Mouse (Mus musculus): ENCODE data around the gene Cutal. TPM values are rescaled to one million over a fixed set of nuclear protein-coding genes. Genes with fewer than 3 reads are reported as not detected.

Gene Cutal
- polyA plus RNA-seq, 1 experiment, result 0.02 TPM

DNA sequence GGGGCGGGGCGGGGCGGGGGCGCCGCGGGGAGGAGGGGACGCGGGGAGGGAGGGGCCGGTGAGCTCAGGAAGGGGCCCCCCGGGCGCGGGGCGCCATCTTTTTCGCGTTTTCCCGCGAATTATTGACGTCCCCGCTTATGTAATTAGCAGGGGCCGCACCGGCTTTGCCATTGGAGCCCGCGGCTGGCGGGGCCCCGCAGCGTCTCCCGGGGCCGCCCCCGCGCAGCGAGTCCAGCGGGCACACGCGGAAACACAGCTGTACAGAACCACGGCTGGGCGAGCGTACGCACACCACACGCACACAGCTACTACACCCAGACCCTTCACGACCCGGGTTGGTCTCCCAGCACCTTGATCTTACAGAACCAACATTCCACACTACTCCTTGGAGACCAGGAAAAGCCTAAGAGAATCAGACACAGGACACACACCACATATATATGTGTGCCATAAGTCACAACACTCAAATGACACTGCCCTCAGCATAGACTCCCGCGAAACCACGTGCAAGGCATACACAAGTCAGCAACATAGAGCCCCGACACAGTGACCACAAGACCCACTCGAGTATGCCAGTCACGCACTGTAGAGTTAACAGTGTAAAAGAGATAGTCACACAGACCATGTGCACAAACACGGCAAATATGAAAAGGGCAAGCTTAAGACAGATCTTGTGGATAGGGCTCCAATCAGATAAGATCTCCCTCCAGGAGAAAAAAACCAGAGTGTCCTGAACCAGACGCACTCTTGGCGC is 40.0 kb downstream of the Cutal start:
- TF ChIP-seq MYOD1 (IDR thresholded peaks at IDR 0.05; ENCODE audit: control insufficient read depth, insufficient read length, low read depth), result no peak
- no peak for TF ChIP-seq CTCF (IDR thresholded peaks at IDR 0.05; ENCODE audit: control insufficient read depth, insufficient read depth, insufficient read length)
- TF ChIP-seq MAX (IDR thresholded peaks at IDR 0.05), result no peak
- no peak for TF ChIP-seq FOSL1 (IDR thresholded peaks at IDR 0.05; ENCODE audit: insufficient read depth, low read length, poor library complexity, severe bottlenecking)
- no peak for TF ChIP-seq MYOG (IDR thresholded peaks at IDR 0.05; ENCODE audit: control insufficient read depth, extremely low read depth, insufficient read length)
- TF ChIP-seq CEBPB (IDR thresholded peaks at IDR 0.05; ENCODE audit: low read depth), result no peak
- no peak for TF ChIP-seq USF1 (IDR thresholded peaks at IDR 0.05; ENCODE audit: low read depth)
- no peaks in the 10 kb centered on the region for H3K27me3 ChIP-seq (ENCODE audit: control insufficient read depth, insufficient read depth, insufficient read length)

DNA sequence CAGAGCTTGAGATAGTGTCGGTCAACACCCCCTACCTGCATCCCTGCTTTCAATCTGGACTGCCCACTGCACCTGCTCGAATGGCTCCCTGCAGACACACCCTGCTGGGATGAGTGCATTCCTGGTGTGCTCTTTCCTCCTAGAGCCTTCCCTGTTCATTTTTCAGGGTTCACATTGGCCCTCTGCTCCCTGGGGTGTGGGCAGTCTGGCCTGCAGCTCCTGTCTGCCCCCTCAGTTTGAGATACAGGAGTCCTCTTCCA is 40.6 kb downstream of the Cutal start:
- Histone ChIP-seq H3K4me3 (ENCODE audit: insufficient read depth, poor library complexity, severe bottlenecking) (no peak overlapping the region), H3K79me3 (ENCODE audit: low read depth) (no peaks in the 10 kb centered on the region), H3K36me3 (ENCODE audit: control insufficient read depth, insufficient read depth) (peaks cover 21% of the 10 kb centered on the region), H3K27me3 (ENCODE audit: control insufficient read depth, insufficient read depth, insufficient read length) (no peaks in the 10 kb centered on the region), H3ac (ENCODE audit: control insufficient read depth, insufficient read length, low read depth) (no peak overlapping the region), H3K79me2 (ENCODE audit: control insufficient read depth, insufficient read depth) (no peaks in the 10 kb centered on the region)
- TF ChIP-seq MAX (IDR thresholded peaks at IDR 0.05) (no peak), USF1 (IDR thresholded peaks at IDR 0.05; ENCODE audit: low read depth) (no peak), MYOG (IDR thresholded peaks at IDR 0.05; ENCODE audit: control insufficient read depth, extremely low read depth, insufficient read length) (no peak), CEBPB (IDR thresholded peaks at IDR 0.05; ENCODE audit: low read depth) (no peak), CTCF (IDR thresholded peaks at IDR 0.05; ENCODE audit: control insufficient read depth, insufficient read depth, insufficient read length) (no peak), FOSL1 (IDR thresholded peaks at IDR 0.05; ENCODE audit: insufficient read depth, low read length, poor library complexity, severe bottlenecking) (no peak), MYOD1 (IDR thresholded peaks at IDR 0.05; ENCODE audit: control insufficient read depth, insufficient read length, low read depth) (no peak)

More for the DNA sequence above, 40.0 kb downstream of the Cutal start:
- Histone ChIP-seq H3K4me3 (ENCODE audit: insufficient read depth, poor library complexity, severe bottlenecking) (peak overlapping the region; percentile 71), H3ac (ENCODE audit: control insufficient read depth, insufficient read length, low read depth) (peak overlapping the region; percentile 12), H3K79me3 (ENCODE audit: low read depth) (no peaks in the 10 kb centered on the region), H3K79me2 (ENCODE audit: control insufficient read depth, insufficient read depth) (no peaks in the 10 kb centered on the region), H3K36me3 (ENCODE audit: control insufficient read depth, insufficient read depth) (peaks cover 26% of the 10 kb centered on the region)

- TF ChIP-seq USF1 (IDR thresholded peaks at IDR 0.05; ENCODE audit: low read depth) (no peak), MYOG (IDR thresholded peaks at IDR 0.05; ENCODE audit: control insufficient read depth, extremely low read depth, insufficient read length) (no peak)
- Histone ChIP-seq H3K4me3 (ENCODE audit: insufficient read depth, poor library complexity, severe bottlenecking) (no peak overlapping the region), H3K27me3 (ENCODE audit: control insufficient read depth, insufficient read depth, insufficient read length) (no peaks in the 10 kb centered on the region), H3K36me3 (ENCODE audit: control insufficient read depth, insufficient read depth) (peaks cover 17% of the 10 kb centered on the region), H3ac (ENCODE audit: control insufficient read depth, insufficient read length, low read depth) (no peak overlapping the region), H3K79me2 (ENCODE audit: control insufficient read depth, insufficient read depth) (no peaks in the 10 kb centered on the region), H3K79me3 (ENCODE audit: low read depth) (no peaks in the 10 kb centered on the region)
Measured at GRCm38 (mm10) chr2:34915103-34915502, 40.9 kb downstream of the Cutal start.

- H3K4me3 ChIP-seq (ENCODE audit: insufficient read depth, poor library complexity, severe bottlenecking), result no peak overlapping the region
- TF ChIP-seq MYOD1 (IDR thresholded peaks at IDR 0.05; ENCODE audit: control insufficient read depth, insufficient read length, low read depth), result peak; percentile 90
- TF ChIP-seq USF1 (IDR thresholded peaks at IDR 0.05; ENCODE audit: low read depth), result peak; percentile 17
- no peak for TF ChIP-seq CEBPB (IDR thresholded peaks at IDR 0.05; ENCODE audit: low read depth)
- no peaks in the 10 kb centered on the region for H3K79me2 ChIP-seq (ENCODE audit: control insufficient read depth, insufficient read depth)
- H3ac ChIP-seq (ENCODE audit: control insufficient read depth, insufficient read length, low read depth), result no peak overlapping the region
- no peaks in the 10 kb centered on the region for H3K27me3 ChIP-seq (ENCODE audit: control insufficient read depth, insufficient read depth, insufficient read length)
- H3K36me3 ChIP-seq (ENCODE audit: control insufficient read depth, insufficient read depth), result no peaks in the 10 kb centered on the region
- no peaks in the 10 kb centered on the region for H3K79me3 ChIP-seq (ENCODE audit: low read depth)
Measured at GRCm38 (mm10) chr2:34920144-34920543, 45.9 kb downstream of the Cutal start.

GRCm38 (mm10) chr2:34922729-34923128 is 48.5 kb downstream of the Cutal start:
- no peaks in the 10 kb centered on the region for H3K79me3 ChIP-seq (ENCODE audit: low read depth)

GRCm38 (mm10) chr2:34927320-34927719 is 53.1 kb downstream of the Cutal start:
- no peaks in the 10 kb centered on the region for H3K36me3 ChIP-seq (ENCODE audit: control insufficient read depth, insufficient read depth)
- no peaks in the 10 kb centered on the region for H3K79me3 ChIP-seq (ENCODE audit: low read depth)
- no peaks in the 10 kb centered on the region for H3K79me2 ChIP-seq (ENCODE audit: control insufficient read depth, insufficient read depth)
- H3K27me3 ChIP-seq (ENCODE audit: control insufficient read depth, insufficient read depth, insufficient read length), result no peaks in the 10 kb centered on the region
- no peak overlapping the region for H3K4me3 ChIP-seq (ENCODE audit: insufficient read depth, poor library complexity, severe bottlenecking)
- no peak overlapping the region for H3ac ChIP-seq (ENCODE audit: control insufficient read depth, insufficient read length, low read depth)
- TF ChIP-seq MAX (IDR thresholded peaks at IDR 0.05), result no peak
- TF ChIP-seq MYOD1 (IDR thresholded peaks at IDR 0.05; ENCODE audit: control insufficient read depth, insufficient read length, low read depth), result no peak
- no peak for TF ChIP-seq CEBPB (IDR thresholded peaks at IDR 0.05; ENCODE audit: low read depth)
- TF ChIP-seq USF1 (IDR thresholded peaks at IDR 0.05; ENCODE audit: low read depth), result no peak
- TF ChIP-seq CTCF (IDR thresholded peaks at IDR 0.05; ENCODE audit: control insufficient read depth, insufficient read depth, insufficient read length), result no peak
- no peak for TF ChIP-seq MYOG (IDR thresholded peaks at IDR 0.05; ENCODE audit: control insufficient read depth, extremely low read depth, insufficient read length)
- no peak for TF ChIP-seq FOSL1 (IDR thresholded peaks at IDR 0.05; ENCODE audit: insufficient read depth, low read length, poor library complexity, severe bottlenecking)

More at GRCm38 (mm10) chr2:34922729-34923128, 48.5 kb downstream of the Cutal start:
- no peak overlapping the region for H3K4me3 ChIP-seq (ENCODE audit: insufficient read depth, poor library complexity, severe bottlenecking)
- no peaks in the 10 kb centered on the region for H3K79me2 ChIP-seq (ENCODE audit: control insufficient read depth, insufficient read depth)
- no peak for TF ChIP-seq MAX (IDR thresholded peaks at IDR 0.05)
- no peak for TF ChIP-seq CEBPB (IDR thresholded peaks at IDR 0.05; ENCODE audit: low read depth)
- no peak for TF ChIP-seq USF1 (IDR thresholded peaks at IDR 0.05; ENCODE audit: low read depth)
- no peak for TF ChIP-seq CTCF (IDR thresholded peaks at IDR 0.05; ENCODE audit: control insufficient read depth, insufficient read depth, insufficient read length)
- no peaks in the 10 kb centered on the region for H3K27me3 ChIP-seq (ENCODE audit: control insufficient read depth, insufficient read depth, insufficient read length)
- H3K36me3 ChIP-seq (ENCODE audit: control insufficient read depth, insufficient read depth), result no peaks in the 10 kb centered on the region
- H3ac ChIP-seq (ENCODE audit: control insufficient read depth, insufficient read length, low read depth), result no peak overlapping the region

Measured in C2C12 (cell line).